Mouse (Mus musculus) heart, postnatal 14 days (tissue): Measurements from ENCODE around the gene Tpp1. TPM values are rescaled to one million over a fixed set of nuclear protein-coding genes. Genes with fewer than 3 reads are reported as not detected.
"Not testable (repeated sequence)": the region's sequence is repeated elsewhere in the genome, so short reads cannot be mapped to it uniquely, and the experiment has no call there.

ENCODE experiments used
- DNase-seq, 2 experiments: peaks; one replicate each; pipeline ENCODE4 v3.0.0; 2021 to 2022
- intact Hi-C: fragments of 180-260 bp; cut with DNase I; formaldehyde crosslinking; loops from one replicate; pipeline ENCODE4 v1.15.1; 2025
- total RNA-seq, 2 experiments: library from RNA; stranded (reverse); gene quantifications; 2 replicates each; pipeline ENCODE4 v1.2.3; 2021

Gene Tpp1
- total RNA-seq, 2 experiments from 2014 or later, result 41.6 to 42.5 TPM

DNA sequence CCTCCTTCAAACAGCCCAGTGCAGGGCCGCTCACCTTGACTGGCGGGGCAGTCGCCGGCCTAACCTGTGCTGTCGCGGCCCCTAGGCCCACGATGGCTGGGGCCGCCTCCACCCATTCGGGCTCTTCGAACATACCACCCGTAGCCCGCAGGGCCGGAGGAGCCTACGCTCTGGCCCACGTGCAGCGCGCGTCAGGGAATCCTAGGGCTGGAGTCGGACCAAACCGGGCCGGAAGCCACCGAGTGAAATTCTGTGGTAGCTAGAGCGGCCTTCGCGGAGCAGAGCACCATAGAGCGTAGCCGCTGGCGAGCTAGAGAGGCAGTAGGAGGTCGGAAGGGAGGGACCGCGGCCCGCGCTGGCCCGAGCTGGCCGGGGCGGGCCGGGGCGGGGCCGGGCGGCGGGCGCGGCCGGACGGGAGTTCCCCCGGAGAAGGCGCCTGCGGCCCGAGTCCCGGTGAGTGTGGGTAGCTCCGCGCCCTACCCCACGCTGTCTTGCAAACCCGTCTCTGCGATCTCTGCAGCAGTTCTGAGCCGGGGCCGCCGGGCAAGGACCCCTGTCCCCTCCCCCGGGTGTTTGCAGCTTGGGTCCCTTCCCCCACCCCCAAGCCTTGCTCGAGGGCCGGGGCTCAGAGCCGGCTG is 15.7 kb downstream of the Tpp1 start, which contains the start of gene Ilk:
Gene Ilk (plus strand): TSS at position 329 of the 638 bp plus-strand sequence.
- DNase-seq, result peak; percentile 94
- intact Hi-C loops, result loop anchor here (5.0 to 10.0 kb wide), 2 partner anchors 94 to 182 kb away; partner anchors contain the start of genes Arfip2, Gm45799, Smpd1 and Timm10b

- intact Hi-C loops, result loop anchor here (5.0 to 10.0 kb wide), 2 partner anchors 93 to 181 kb away; partner anchors contain the start of genes Arfip2, Gm45799, Smpd1 and Timm10b
- not testable (repeated sequence) for DNase-seq
Observed at GRCm38 (mm10) chr7:105735464-105735863, 16.6 kb downstream of the Tpp1 start.

GRCm38 (mm10) chr7:105734826-105735225 is 17.2 kb downstream of the Tpp1 start:
- intact Hi-C loops, result loop anchor here (5.0 to 10.0 kb wide), 2 partner anchors 93 to 180 kb away; partner anchors contain the start of genes Arfip2, Gm45799, Smpd1 and Timm10b
- DNase-seq, result no peak

DNA sequence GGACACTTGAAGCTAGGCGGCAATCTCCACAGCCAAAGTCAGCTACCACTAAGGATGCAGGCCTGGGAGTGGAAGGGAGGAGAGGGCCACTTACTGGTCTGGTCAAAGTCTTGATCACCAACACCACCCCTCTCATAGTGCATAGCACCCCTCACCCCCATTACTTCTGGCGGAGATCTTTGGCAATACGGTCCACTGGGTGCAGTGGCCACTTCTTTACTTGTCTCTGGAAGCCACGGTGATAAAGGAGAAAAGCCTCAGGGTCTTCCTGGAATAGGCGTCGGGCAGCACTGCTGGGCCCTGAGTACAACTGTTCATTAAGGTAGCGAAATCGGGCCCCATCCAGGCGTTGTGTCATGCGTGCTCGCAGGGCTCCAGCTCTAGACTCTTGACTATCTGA is 18.2 kb downstream of the Tpp1 start:
- intact Hi-C loops, result loop anchor here (10.0 kb wide), 1 partner anchor 179 kb away; the partner anchor contains the start of gene Smpd1
- no peak for DNase-seq

GRCm38 (mm10) chr7:105728701-105729428 is 23.2 kb downstream of the Tpp1 start:
- no peak for DNase-seq
- intact Hi-C loops, result no loop called here

- no peak for DNase-seq
- intact Hi-C loops, result loop anchor here (1.0 kb wide), 1 partner anchor 90 kb away; no protein-coding TSS in a partner anchor
Observed at GRCm38 (mm10) chr7:105726980-105727325, 25.1 kb downstream of the Tpp1 start.

GRCm38 (mm10) chr7:105726144-105726979 is 25.7 kb downstream of the Tpp1 start:
- peak; percentile 29 to 59 for DNase-seq
- intact Hi-C loops, result loop anchor here (1.0 kb wide), 1 partner anchor 91 kb away; no protein-coding TSS in a partner anchor

DNA sequence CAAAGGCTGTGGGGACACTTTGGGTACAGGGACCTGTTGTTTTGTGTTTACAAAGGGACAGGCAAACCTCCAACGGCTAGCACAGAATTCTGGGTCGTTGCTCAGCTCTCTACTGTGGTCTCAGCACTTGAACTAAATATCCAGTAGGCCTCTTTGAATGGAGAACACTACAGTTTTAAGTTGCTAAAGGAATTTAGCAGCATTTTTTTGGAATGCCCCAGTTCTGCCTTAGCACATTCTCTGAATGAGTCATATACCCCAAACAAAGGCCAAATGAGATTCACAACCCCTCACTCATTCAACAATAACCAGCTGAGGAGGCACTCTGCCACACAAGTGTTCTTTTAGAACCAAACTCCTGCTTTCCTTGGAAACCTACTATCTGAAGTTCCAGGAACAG is 30.1 kb downstream of the Tpp1 start:
- DNase-seq, result no peak
- intact Hi-C loops, result no loop called here

GRCm38 (mm10) chr7:105715366-105715765 is 36.7 kb downstream of the Tpp1 start:
- intact Hi-C loops, result no loop called here
- DNase-seq, result no peak

DNA sequence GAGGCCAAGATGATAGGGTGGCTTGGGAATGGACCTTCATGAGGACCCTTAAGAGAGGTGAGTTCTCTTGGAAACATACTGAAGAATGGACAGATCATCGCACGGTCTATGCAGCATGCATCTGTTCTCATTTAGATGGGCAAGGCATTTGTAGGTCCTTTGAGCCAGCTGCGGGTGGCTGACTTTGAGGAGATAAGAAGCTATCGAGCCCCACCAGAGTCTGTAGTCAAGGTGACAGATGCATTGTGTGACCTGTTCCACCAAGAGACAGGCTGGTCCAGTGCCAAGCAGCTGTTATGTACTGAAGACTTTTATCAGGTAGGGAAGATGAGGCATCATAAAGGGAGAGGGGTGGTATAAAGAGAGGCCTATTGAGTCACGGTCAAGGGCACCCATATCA is 43.3 kb downstream of the Tpp1 start:
- intact Hi-C loops, result no loop called here

GRCm38 (mm10) chr7:105703816-105704215 is 48.2 kb downstream of the Tpp1 start:
- DNase-seq, result no peak
- intact Hi-C loops, result no loop called here

More for the DNA sequence above, 43.3 kb downstream of the Tpp1 start:
- DNase-seq, result no peak

- no peak for DNase-seq
- intact Hi-C loops, result no loop called here
Observed at GRCm38 (mm10) chr7:105703184-105703583, 48.9 kb downstream of the Tpp1 start.

Other genes starting within 250 kb of the Tpp1 start
- gene Smpd1, start 197.9 kb downstream of the Tpp1 start, total RNA-seq, result 100 to 1,000 TPM; 128 to 133 TPM
- gene Apbb1, start 170.6 kb downstream of the Tpp1 start, total RNA-seq, result 10 to 100 TPM; 80.5 to 86.5 TPM
- gene Hpx, start 152.1 kb downstream of the Tpp1 start, total RNA-seq, result under 1 TPM in 1 of 2 experiments, not detected in 1; 0.48 TPM
- 10 to 100 TPM; 29.7 to 34.0 TPM for gene Trim3, start 118.7 kb downstream of the Tpp1 start, total RNA-seq
- gene Timm10b, start 112.2 kb downstream of the Tpp1 start, total RNA-seq, result 10 to 100 TPM; 83.7 to 94.3 TPM
- gene Arfip2, start 111.8 kb downstream of the Tpp1 start, total RNA-seq, result 10 to 100 TPM; 22.0 to 22.9 TPM
- 1 to 10 TPM; 1.9 to 4.8 TPM for gene Gm45799, start 111.7 kb downstream of the Tpp1 start, total RNA-seq
- gene Dnhd1, start 101.4 kb downstream of the Tpp1 start, total RNA-seq, result under 1 TPM; 0.67 to 0.76 TPM
- 100 to 1,000 TPM; 115 to 123 TPM for gene Ilk, start 15.6 kb downstream of the Tpp1 start, total RNA-seq
- gene Rrp8, start 14.8 kb downstream of the Tpp1 start, total RNA-seq, result 10 to 100 TPM; 10.8 to 11.2 TPM
- 10 to 100 TPM; 81.0 to 88.8 TPM for gene Taf10, start 7.9 kb downstream of the Tpp1 start, total RNA-seq
- gene Dchs1, start 35.4 kb upstream of the Tpp1 start, total RNA-seq, result 10 to 100 TPM; 18.0 to 21.1 TPM
- gene Mrpl17, start 58.9 kb upstream of the Tpp1 start, total RNA-seq, result 10 to 100 TPM; 96.0 to 96.7 TPM
- 10 to 100 TPM; 10.6 to 13.6 TPM for gene Gm4070, start 201.7 kb upstream of the Tpp1 start, total RNA-seq